Mouse (Mus musculus): ENCODE data around the gene Slc26a8. TPM values are rescaled to one million over a fixed set of nuclear protein-coding genes. Genes with fewer than 3 reads are reported as not detected.

The Slc26a8 gene
- polyA plus RNA-seq, 1 experiment from 2014 or later, result 0.47 TPM

DNA sequence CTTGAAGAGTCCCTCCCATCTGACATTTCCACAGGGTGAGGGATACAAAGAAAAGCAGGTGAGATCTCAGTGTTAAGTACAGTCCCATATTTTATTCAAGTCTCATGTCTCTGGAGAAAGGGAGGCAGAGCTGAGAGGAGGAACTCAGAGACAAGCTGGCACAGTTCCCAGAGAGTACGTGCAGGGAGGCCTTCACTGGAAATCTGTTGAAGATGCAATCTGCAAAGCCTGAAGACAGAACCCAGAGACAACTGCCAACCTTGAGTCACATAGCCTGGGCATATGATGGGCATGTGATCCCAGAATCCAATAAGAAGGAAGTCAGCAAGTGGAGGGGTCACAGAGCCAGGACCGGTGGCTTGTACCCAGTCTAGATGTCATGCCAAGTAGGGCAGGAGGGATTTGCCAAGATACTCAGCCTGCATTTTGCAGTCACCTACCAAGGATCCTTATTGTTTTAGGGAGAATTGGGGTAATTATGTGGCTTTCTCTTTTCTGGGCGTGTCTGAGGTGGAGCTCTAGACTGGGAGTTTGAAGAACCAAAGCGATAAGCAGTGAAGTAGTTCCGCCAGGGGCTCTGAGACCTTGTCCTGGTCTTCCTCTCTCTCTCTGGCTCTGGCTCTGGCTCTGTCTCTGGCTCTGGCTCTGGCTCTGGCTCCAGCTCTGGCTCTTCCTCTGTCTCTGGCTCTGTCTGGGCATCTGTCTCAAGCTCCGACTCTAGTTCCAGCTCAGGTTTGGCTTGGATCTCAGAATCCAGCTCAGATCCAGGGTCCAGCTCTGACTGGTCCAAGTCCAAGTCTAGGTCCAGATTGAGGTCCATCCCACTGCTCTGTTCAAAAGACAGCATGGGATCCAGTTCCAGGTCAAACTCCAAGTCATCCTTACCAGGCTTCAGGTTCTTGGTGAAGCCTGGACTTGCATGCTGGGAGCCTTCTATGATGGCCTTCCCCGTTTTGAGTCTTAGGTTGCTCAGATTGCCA lies 52.0 kb downstream of the Slc26a8 start:
- H3K36me3 ChIP-seq (ENCODE audit: control insufficient read depth, insufficient read depth), result no peaks in the 10 kb centered on the region
- no peak for ATAC-seq (replicated peaks; ENCODE audit: extremely low read depth, insufficient read depth, low FRiP score)
- WGBS, result 64% methylated on average over 7 of the region's 7 CpGs
- no peak overlapping the region for H3K9ac ChIP-seq (ENCODE audit: low read length)
- no peaks in the 10 kb centered on the region for H3K27me3 ChIP-seq (ENCODE audit: control insufficient read depth, insufficient read depth, low read length)
- H3K27ac ChIP-seq (ENCODE audit: low read length), result no peak overlapping the region
- no peak overlapping the region for H3K4me2 ChIP-seq (ENCODE audit: low read depth, low read length)
- H3K4me1 ChIP-seq (ENCODE audit: control insufficient read depth, insufficient read depth, low read length), result peaks cover 4% of the 10 kb centered on the region; the same call in 1 of the 2 replicates
- H3K9me3 ChIP-seq (replicated peaks; ENCODE audit: control insufficient read depth, low read length), result no peaks in the 10 kb centered on the region
- no peak overlapping the region for H3K4me3 ChIP-seq (ENCODE audit: low read length)

DNA sequence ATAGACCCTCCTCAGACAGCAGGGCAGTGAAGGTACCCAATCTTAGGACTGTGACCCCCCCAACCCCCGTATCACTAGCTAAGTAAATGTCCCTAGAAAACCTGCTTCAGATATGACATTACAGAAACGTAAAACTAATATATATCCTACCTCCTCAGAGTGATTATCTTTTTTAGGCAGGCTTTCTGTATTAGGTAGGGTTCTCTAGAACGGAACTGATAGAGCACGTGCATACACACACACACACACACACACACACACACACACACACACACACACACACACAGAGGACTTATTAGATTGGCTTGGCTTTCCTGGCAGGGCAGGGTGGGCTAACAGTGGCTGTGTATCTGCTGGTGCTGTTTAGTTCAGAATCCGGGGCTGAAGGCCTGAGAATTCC lies 54.2 kb downstream of the Slc26a8 start:
- Histone ChIP-seq H3K4me2 (ENCODE audit: low read depth, low read length) (no peak overlapping the region), H3K4me1 (ENCODE audit: control insufficient read depth, insufficient read depth, low read length) (peaks cover 4% of the 10 kb centered on the region; the same call in 1 of the 2 replicates), H3K4me3 (ENCODE audit: low read length) (no peak overlapping the region), H3K36me3 (ENCODE audit: control insufficient read depth, insufficient read depth) (no peaks in the 10 kb centered on the region), H3K9me3 (replicated peaks; ENCODE audit: control insufficient read depth, low read length) (no peaks in the 10 kb centered on the region), H3K27me3 (ENCODE audit: control insufficient read depth, insufficient read depth, low read length) (no peaks in the 10 kb centered on the region), H3K27ac (ENCODE audit: low read length) (no peak overlapping the region), H3K9ac (ENCODE audit: low read length) (no peak overlapping the region)
- WGBS, result 72% methylated on average over 5 of the region's 5 CpGs
- ATAC-seq (replicated peaks; ENCODE audit: extremely low read depth, insufficient read depth, low FRiP score), result no peak

- H3K4me2 ChIP-seq (ENCODE audit: low read depth, low read length), result no peak overlapping the region
Measured at GRCm38 (mm10) chr17:28629125-28629524, 60.9 kb downstream of the Slc26a8 start.

GRCm38 (mm10) chr17:28628248-28629124 lies 61.5 kb downstream of the Slc26a8 start:
- Histone ChIP-seq H3K36me3 (ENCODE audit: control insufficient read depth, insufficient read depth) (no peaks in the 10 kb centered on the region), H3K9me3 (replicated peaks; ENCODE audit: control insufficient read depth, low read length) (no peaks in the 10 kb centered on the region)
- 41% methylated on average over 10 of the region's 10 CpGs for WGBS

More at GRCm38 (mm10) chr17:28629125-28629524, 60.9 kb downstream of the Slc26a8 start:
- ATAC-seq (replicated peaks; ENCODE audit: extremely low read depth, insufficient read depth, low FRiP score), result no peak
- Histone ChIP-seq H3K4me3 (ENCODE audit: low read length) (no peak overlapping the region), H3K36me3 (ENCODE audit: control insufficient read depth, insufficient read depth) (no peaks in the 10 kb centered on the region), H3K9ac (ENCODE audit: low read length) (no peak overlapping the region), H3K27ac (ENCODE audit: low read length) (no peak overlapping the region), H3K27me3 (ENCODE audit: control insufficient read depth, insufficient read depth, low read length) (no peaks in the 10 kb centered on the region), H3K9me3 (replicated peaks; ENCODE audit: control insufficient read depth, low read length) (no peaks in the 10 kb centered on the region), H3K4me1 (ENCODE audit: control insufficient read depth, insufficient read depth, low read length) (no peaks in the 10 kb centered on the region)
- 47% methylated on average over 3 of the region's 3 CpGs for WGBS

GRCm38 (mm10) chr17:28626937-28627336 lies 63.1 kb downstream of the Slc26a8 start:
- H3K4me1 ChIP-seq (ENCODE audit: control insufficient read depth, insufficient read depth, low read length), result peaks cover 3% of the 10 kb centered on the region
- H3K9me3 ChIP-seq (replicated peaks; ENCODE audit: control insufficient read depth, low read length), result no peaks in the 10 kb centered on the region
- no peaks in the 10 kb centered on the region for H3K27me3 ChIP-seq (ENCODE audit: control insufficient read depth, insufficient read depth, low read length)
- H3K36me3 ChIP-seq (ENCODE audit: control insufficient read depth, insufficient read depth), result no peaks in the 10 kb centered on the region
- 70% methylated on average over 2 of the region's 2 CpGs for WGBS
- no peak for ATAC-seq (replicated peaks; ENCODE audit: extremely low read depth, insufficient read depth, low FRiP score)
- no peak overlapping the region for H3K4me3 ChIP-seq (ENCODE audit: low read length)
- no peak overlapping the region for H3K9ac ChIP-seq (ENCODE audit: low read length)
- H3K27ac ChIP-seq (ENCODE audit: low read length), result no peak overlapping the region
- no peak overlapping the region for H3K4me2 ChIP-seq (ENCODE audit: low read depth, low read length)

More at GRCm38 (mm10) chr17:28628248-28629124, 61.5 kb downstream of the Slc26a8 start:
- no peak overlapping the region for H3K9ac ChIP-seq (ENCODE audit: low read length)
- no peaks in the 10 kb centered on the region for H3K4me1 ChIP-seq (ENCODE audit: control insufficient read depth, insufficient read depth, low read length)
- H3K27ac ChIP-seq (ENCODE audit: low read length), result no peak overlapping the region
- H3K27me3 ChIP-seq (ENCODE audit: control insufficient read depth, insufficient read depth, low read length), result no peaks in the 10 kb centered on the region
- ATAC-seq (replicated peaks; ENCODE audit: extremely low read depth, insufficient read depth, low FRiP score), result no peak
- H3K4me3 ChIP-seq (ENCODE audit: low read length), result no peak overlapping the region
- no peak overlapping the region for H3K4me2 ChIP-seq (ENCODE audit: low read depth, low read length)

DNA sequence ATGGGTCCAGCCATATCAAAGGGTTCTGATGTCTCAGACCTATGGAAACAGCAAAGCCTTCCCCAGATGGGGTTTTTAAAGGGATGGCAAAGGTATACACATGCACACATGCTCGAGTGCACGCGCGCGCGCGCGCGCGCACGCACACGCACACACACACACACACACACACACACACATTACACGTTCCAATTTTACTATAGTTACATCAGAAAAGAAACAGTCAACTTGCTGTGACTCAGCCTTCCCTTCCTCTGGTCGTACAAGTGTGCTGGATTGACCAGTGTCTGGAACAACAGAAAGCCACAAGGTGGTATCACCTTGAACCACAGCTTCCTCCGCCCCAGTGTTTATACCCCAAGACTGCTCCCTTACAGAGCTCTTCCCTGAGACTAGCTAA lies 64.7 kb downstream of the Slc26a8 start:
- 85% methylated on average over 15 of the region's 15 CpGs for WGBS
- H3K27me3 ChIP-seq (ENCODE audit: control insufficient read depth, insufficient read depth, low read length), result no peaks in the 10 kb centered on the region
- H3K36me3 ChIP-seq (ENCODE audit: control insufficient read depth, insufficient read depth), result no peaks in the 10 kb centered on the region
- H3K4me3 ChIP-seq (ENCODE audit: low read length), result no peak overlapping the region
- no peak overlapping the region for H3K4me2 ChIP-seq (ENCODE audit: low read depth, low read length)
- no peak overlapping the region for H3K9ac ChIP-seq (ENCODE audit: low read length)
- ATAC-seq (replicated peaks; ENCODE audit: extremely low read depth, insufficient read depth, low FRiP score), result no peak
- no peak overlapping the region for H3K27ac ChIP-seq (ENCODE audit: low read length)
- H3K9me3 ChIP-seq (replicated peaks; ENCODE audit: control insufficient read depth, low read length), result no peaks in the 10 kb centered on the region
- peaks cover 14% of the 10 kb centered on the region for H3K4me1 ChIP-seq (ENCODE audit: control insufficient read depth, insufficient read depth, low read length)

DNA sequence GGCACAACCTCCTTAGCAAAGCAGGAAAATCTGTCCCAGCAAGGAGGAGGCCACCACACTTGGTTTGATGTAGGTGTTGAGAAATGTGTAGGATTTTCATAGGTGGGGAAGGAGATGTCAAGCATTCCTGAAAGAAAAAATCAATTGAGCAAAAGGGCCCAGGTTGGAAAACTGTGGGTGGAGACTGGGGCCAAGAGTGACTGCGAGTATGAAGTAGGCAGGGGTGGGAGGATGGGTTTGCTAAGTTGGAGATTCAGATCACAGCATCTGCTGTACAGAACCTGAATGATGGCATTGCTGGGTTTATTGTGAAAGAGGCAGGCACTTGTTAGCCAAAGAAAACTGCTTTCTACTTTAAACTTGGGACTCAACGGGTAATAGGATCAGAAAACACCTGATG lies 65.2 kb downstream of the Slc26a8 start:
- Histone ChIP-seq H3K9me3 (replicated peaks; ENCODE audit: control insufficient read depth, low read length) (no peaks in the 10 kb centered on the region), H3K36me3 (ENCODE audit: control insufficient read depth, insufficient read depth) (0 out of 2 replicates have a peak, but pooled peaks cover 5% of the 10 kb centered on the region), H3K4me3 (ENCODE audit: low read length) (no peak overlapping the region), H3K4me2 (ENCODE audit: low read depth, low read length) (no peak overlapping the region), H3K27ac (ENCODE audit: low read length) (no peak overlapping the region), H3K9ac (ENCODE audit: low read length) (no peak overlapping the region), H3K4me1 (ENCODE audit: control insufficient read depth, insufficient read depth, low read length) (peaks cover 15% of the 10 kb centered on the region), H3K27me3 (ENCODE audit: control insufficient read depth, insufficient read depth, low read length) (no peaks in the 10 kb centered on the region)
- 63% methylated on average over 2 of the region's 2 CpGs for WGBS
- ATAC-seq (replicated peaks; ENCODE audit: extremely low read depth, insufficient read depth, low FRiP score), result no peak

GRCm38 (mm10) chr17:28622300-28622759 lies 67.7 kb downstream of the Slc26a8 start, which contains the start of gene Srpk1:
TSS of gene Srpk1 (minus strand) at chr17:28622709.
- H3K36me3 ChIP-seq (ENCODE audit: control insufficient read depth, insufficient read depth), result 0 out of 2 replicates have a peak, but pooled peaks cover 6% of the 10 kb centered on the region
- peak; percentile 94 for ATAC-seq (replicated peaks; ENCODE audit: extremely low read depth, insufficient read depth, low FRiP score)
- H3K27me3 ChIP-seq (ENCODE audit: control insufficient read depth, insufficient read depth, low read length), result no peaks in the 10 kb centered on the region
- H3K27ac ChIP-seq (ENCODE audit: low read length), result peak within 1 kb of the TSS; percentile 84
- H3K4me3 ChIP-seq (ENCODE audit: low read length), result peak within 1 kb of the TSS; percentile 99
- H3K9ac ChIP-seq (ENCODE audit: low read length), result peak within 1 kb of the TSS; percentile 98
- under 1% methylated on average over 50 of the region's 53 CpGs for WGBS
- H3K4me1 ChIP-seq (ENCODE audit: control insufficient read depth, insufficient read depth, low read length), result peaks cover 15% of the 10 kb centered on the region
- peak within 1 kb of the TSS; percentile 72 for H3K4me2 ChIP-seq (ENCODE audit: low read depth, low read length)
- no peaks in the 10 kb centered on the region for H3K9me3 ChIP-seq (replicated peaks; ENCODE audit: control insufficient read depth, low read length)
